In the genomic region with DNA sequence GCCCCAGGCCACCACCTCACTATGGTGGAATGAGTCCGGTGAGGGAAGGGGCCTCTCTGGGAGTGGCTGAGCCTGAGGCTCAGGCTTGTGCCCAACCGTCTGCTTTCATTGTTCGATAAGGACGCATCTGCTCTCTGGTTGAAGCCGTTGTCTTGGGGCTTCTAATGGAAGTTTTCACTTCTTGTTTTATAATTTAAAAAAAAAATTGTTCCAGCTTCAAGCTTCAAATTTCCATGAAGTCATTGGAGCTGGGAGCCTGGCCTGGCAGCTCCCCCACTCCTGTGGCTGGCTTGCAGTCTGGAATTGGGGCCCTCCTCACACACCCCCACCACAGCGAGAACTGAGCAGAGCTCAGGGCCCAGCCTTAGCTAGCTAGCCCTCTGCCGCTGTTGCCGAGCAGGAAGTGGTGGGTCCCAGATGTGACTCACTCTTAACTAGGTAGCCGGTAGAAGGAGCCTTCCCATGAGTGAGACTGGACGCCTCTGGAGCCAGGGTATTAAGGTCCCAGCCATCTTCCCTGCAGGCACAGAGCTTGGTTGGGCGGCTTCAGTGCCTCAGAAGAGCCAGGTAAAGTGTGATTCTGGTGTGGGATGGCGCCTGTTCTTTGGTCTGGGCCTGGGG, we compare ENCODE assay signal across 8 mouse cellular contexts. TPM values are rescaled to one million over a fixed set of nuclear protein-coding genes. Genes with fewer than 3 reads are reported as not detected.
A peak's percentile ranks its signal among the peaks of the same experiment; 100 is the strongest.
DNase-seq lines count a peak whose midpoint lies in the region; ATAC-seq and TF ChIP-seq lines count a peak whose summit lies in the region.

No protein-coding gene starts in this region.

- WGBS in heart, embryonic 10.5 days = 58% methylated on average over 12 of the region's 12 CpGs
- WGBS in lung, postnatal 0 days = 70% methylated on average over 12 of the region's 12 CpGs
- WGBS in kidney, adult 2 months = 80% methylated on average over 12 of the region's 12 CpGs

- no peak overlapping the region for H3K9ac ChIP-seq in lung, postnatal 0 days (replicated peaks; ENCODE audit: low read depth)

- no peak for TF ChIP-seq EP300 in lung, postnatal 0 days (IDR thresholded peaks at IDR 0.05)

- H3K36me3 ChIP-seq in E14TG2a.4 (ENCODE audit: insufficient read depth, low read length) = no peaks in the 10 kb centered on the region
- H3K36me3 ChIP-seq in heart, embryonic 10.5 days = no peaks in the 10 kb centered on the region
- no peaks in the 10 kb centered on the region for H3K36me3 ChIP-seq in lung, postnatal 0 days (ENCODE audit: insufficient read depth, low read length)
- no peaks in the 10 kb centered on the region for H3K36me3 ChIP-seq in kidney, adult 2 months (ENCODE audit: control insufficient read depth, insufficient read depth, low read length)

- TF ChIP-seq CTCF in E14TG2a.4 (conservative IDR thresholded peaks at IDR 0.05; ENCODE audit: low read length) = no peak
- TF ChIP-seq CTCF in lung, postnatal 0 days (IDR thresholded peaks at IDR 0.05) = no peak
- no peak for TF ChIP-seq CTCF in kidney, adult 2 months (conservative IDR thresholded peaks at IDR 0.05; ENCODE audit: insufficient read depth, insufficient read length, low read depth, low read length)

- H3K4me2 ChIP-seq in lung, postnatal 0 days (replicated peaks; ENCODE audit: low read depth, low read length) = no peak overlapping the region

- no peak for TF ChIP-seq POLR2A in kidney, adult 2 months (IDR thresholded peaks at IDR 0.05; ENCODE audit: low read depth, low read length)

- H3K9me3 ChIP-seq in E14TG2a.4 (ENCODE audit: low read length) = no peaks in the 10 kb centered on the region
- no peaks in the 10 kb centered on the region for H3K9me3 ChIP-seq in heart, embryonic 10.5 days
- no peaks in the 10 kb centered on the region for H3K9me3 ChIP-seq in lung, postnatal 0 days (ENCODE audit: low read length)

- peak; percentile 27 for ATAC-seq in lung, postnatal 0 days

- peak overlapping the region; percentile 75 for H3K27ac ChIP-seq in heart, embryonic 10.5 days
- 0 out of 2 replicates have a peak overlapping the region, but pooled peaks have one; percentile 38 for H3K27ac ChIP-seq in lung, postnatal 0 days (ENCODE audit: low read length)
- H3K27ac ChIP-seq in kidney, adult 2 months (ENCODE audit: insufficient read depth, low read depth, low read length) = no peak overlapping the region

- H3K27me3 ChIP-seq in E14TG2a.4 (ENCODE audit: insufficient read depth, low read length) = peaks cover 30% of the 10 kb centered on the region
- peaks cover 44% of the 10 kb centered on the region for H3K27me3 ChIP-seq in heart, embryonic 10.5 days (ENCODE audit: insufficient read depth, poor library complexity, severe bottlenecking)
- H3K27me3 ChIP-seq in lung, postnatal 0 days (replicated peaks; ENCODE audit: insufficient read depth, low read length) = no peaks in the 10 kb centered on the region
- no peaks in the 10 kb centered on the region for H3K27me3 ChIP-seq in kidney, adult 2 months (replicated peaks; ENCODE audit: control insufficient read depth, insufficient read depth, low read length)

- H3K4me3 ChIP-seq in E14TG2a.4 (replicated peaks; ENCODE audit: low read length) = peak overlapping the region; percentile 46
- H3K4me3 ChIP-seq in heart, embryonic 10.5 days = no peak overlapping the region
- no peak overlapping the region for H3K4me3 ChIP-seq in lung, postnatal 0 days (ENCODE audit: low read depth, low read length)
- H3K4me3 ChIP-seq in kidney, adult 2 months (ENCODE audit: insufficient read depth, low read depth, low read length) = no peak overlapping the region

- peaks cover 24% of the 10 kb centered on the region for H3K4me1 ChIP-seq in E14TG2a.4 (replicated peaks; ENCODE audit: low read depth, low read length)
- H3K4me1 ChIP-seq in heart, embryonic 10.5 days = peaks cover 38% of the 10 kb centered on the region
- no peaks in the 10 kb centered on the region for H3K4me1 ChIP-seq in lung, postnatal 0 days (ENCODE audit: insufficient read depth, low read depth, low read length)
- H3K4me1 ChIP-seq in kidney, adult 2 months (ENCODE audit: control insufficient read depth, insufficient read depth, low read length) = no peaks in the 10 kb centered on the region

- DNase-seq in 3T3-L1 (ENCODE audit: low read depth, low spot score) = peak; percentile 86
- DNase-seq in heart, embryonic 10.5 days (ENCODE audit: low spot score) = no peak
- DNase-seq in lung, postnatal 0 days (ENCODE audit: low spot score) = no peak
- peak; percentile 81 for DNase-seq in thymus, postnatal 4 days
- DNase-seq in layer of hippocampus, adult 18-20 months (ENCODE audit: low spot score in 2 of 2) = no peak
- DNase-seq in kidney, adult 2 months = no peak
- DNase-seq in left cerebral cortex, adult 18-20 months (ENCODE audit: low spot score in 2 of 2) = no peak

RNA-seq across cellular contexts. Expression of a gene that starts 16.5 kb away (rescaled TPM):
- polyA plus RNA-seq in heart, embryonic 10.5 days (2016; fragmentation: Nextera tagmentation; extraction: Ambion mirVana) = 3.4 and 4.0 TPM in 2 replicates
- 16.5 and 17.6 TPM in 2 replicates for polyA plus RNA-seq in lung, postnatal 0 days (2015; fragmentation: Nextera tagmentation; extraction: Ambion mirVana)
- 1 to 10 TPM; 2.2 to 3.3 TPM for total RNA-seq in layer of hippocampus, adult 18-20 months (2021)
- 3.0 and 4.8 TPM in 2 replicates for polyA plus RNA-seq in kidney, adult 2 months (2012; rRNA removed)
- 1 to 10 TPM; 3.8 to 4.8 TPM for total RNA-seq in left cerebral cortex, adult 18-20 months (2021)

Comparison
In these comparisons a context has a peak if more than half of its experiments do, and no peak if none do; other contexts are left out.
1. DNase-seq: peak in 3T3-L1 (single experiment) and thymus, postnatal 4 days (single experiment); none in heart, embryonic 10.5 days (single experiment), lung, postnatal 0 days (single experiment), layer of hippocampus, adult 18-20 months (0 of 2), kidney, adult 2 months (single experiment) and left cerebral cortex, adult 18-20 months (0 of 2).